Mouse (Mus musculus): Measurements from ENCODE around the gene Fsd1. TPM values are rescaled to one million over a fixed set of nuclear protein-coding genes. Genes with fewer than 3 reads are reported as not detected.

Fsd1 gene
- polyA plus RNA-seq, 1 experiment from 2014 or later: 0.69 TPM

DNA sequence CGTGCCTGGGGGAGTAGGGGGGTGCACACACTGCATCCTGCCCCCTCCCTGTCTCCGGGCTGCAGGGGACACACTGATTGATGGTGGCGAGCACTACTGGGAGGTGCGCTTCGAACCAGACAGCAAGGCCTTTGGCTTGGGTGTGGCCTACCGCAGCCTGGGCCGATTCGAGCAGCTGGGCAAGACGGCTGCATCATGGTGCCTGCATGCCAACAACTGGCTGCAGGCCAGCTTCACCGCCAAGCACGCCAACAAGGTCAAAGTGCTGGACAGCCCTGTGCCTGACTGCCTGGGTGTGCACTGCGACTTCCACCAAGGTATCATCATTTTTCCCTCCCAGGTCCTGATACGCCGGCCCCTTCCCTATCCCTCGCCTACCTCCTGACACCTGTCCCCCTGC, 9.7 kb downstream of the Fsd1 start:
- Histone ChIP-seq H3K4me2 (no peak overlapping the region), H3K36me3 (no peaks in the 10 kb centered on the region), H3K9me3 (replicated peaks) (no peaks in the 10 kb centered on the region), H3K27me3 (peaks cover 10% of the 10 kb centered on the region), H3K9ac (no peak overlapping the region), H3K27ac (no peak overlapping the region), H3K4me3 (replicated peaks) (no peak overlapping the region), H3K4me1 (replicated peaks) (peaks cover 8% of the 10 kb centered on the region; the same call in 1 of the 2 replicates)
- ATAC-seq (ENCODE audit: low read depth) (no peak), DNase-seq (no peak)
- WGBS (ENCODE audit: insufficient replicate concordance): 68% methylated on average over 15 of the region's 15 CpGs

GRCm38 (mm10) chr17:55999794-56000499, 13.6 kb downstream of the Fsd1 start:
- H3K36me3 ChIP-seq: no peaks in the 10 kb centered on the region
- H3K9ac ChIP-seq: no peak overlapping the region
- H3K4me2 ChIP-seq: peak overlapping the region; percentile 34; the same call in 1 of the 2 replicates
- no peak overlapping the region for H3K27ac ChIP-seq
- 9% methylated on average over 30 of the region's 30 CpGs for WGBS (ENCODE audit: insufficient replicate concordance)
- H3K27me3 ChIP-seq: peaks cover 23% of the 10 kb centered on the region
- peak; percentile 29; the same call in 1 of the 2 replicates for ATAC-seq (ENCODE audit: low read depth)
- no peaks in the 10 kb centered on the region for H3K9me3 ChIP-seq (replicated peaks)
- DNase-seq: no peak
- H3K4me1 ChIP-seq (replicated peaks): peaks cover 8% of the 10 kb centered on the region; the same call in 1 of the 2 replicates
- H3K4me3 ChIP-seq (replicated peaks): no peak overlapping the region

DNA sequence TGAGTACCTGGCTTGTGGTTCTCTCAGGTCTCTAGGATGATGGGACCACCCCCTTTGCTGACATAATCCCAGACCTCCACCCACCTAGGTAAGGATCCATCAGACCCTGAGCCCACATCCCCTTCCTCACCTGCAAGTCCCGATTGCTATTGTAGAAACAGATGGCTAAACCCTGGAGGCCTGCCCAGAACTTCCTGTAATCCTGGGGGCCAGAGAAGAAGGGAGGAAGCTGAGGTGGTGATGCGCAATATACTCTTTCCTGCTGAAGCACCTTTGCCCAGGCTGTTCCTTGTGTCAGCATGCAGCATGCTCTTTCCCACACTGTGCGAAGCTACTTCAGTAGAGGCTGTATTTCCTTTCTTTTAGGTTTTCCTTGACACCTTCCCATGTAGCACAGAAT, 16.7 kb downstream of the Fsd1 start:
- H3K4me2 ChIP-seq: no peak overlapping the region

GRCm38 (mm10) chr17:56005415-56006061, 19.2 kb downstream of the Fsd1 start, which contains the start of the genes Stap2 and Mpnd:
TSS of gene Stap2 (minus strand) at chr17:56005584.
TSS of gene Mpnd (plus strand) at chr17:56005711.
- peaks cover 38% of the 10 kb centered on the region for H3K4me1 ChIP-seq (replicated peaks)
- 19% methylated on average over 13 of the region's 13 CpGs for WGBS (ENCODE audit: insufficient replicate concordance)
- H3K27ac ChIP-seq: no peak within 1 kb of the TSS; the same call in 1 of the 2 replicates
- no peak for ATAC-seq (ENCODE audit: low read depth)
- no peak within 1 kb of the TSS for H3K9ac ChIP-seq
- no peaks in the 10 kb centered on the region for H3K9me3 ChIP-seq (replicated peaks)
- peaks cover 25% of the 10 kb centered on the region for H3K27me3 ChIP-seq
- no peak for DNase-seq
- 0 out of 2 replicates have a peak within 1 kb of the TSS, but pooled peaks have one; percentile 11 for H3K4me2 ChIP-seq
- no peaks in the 10 kb centered on the region for H3K36me3 ChIP-seq
- no peak within 1 kb of the TSS for H3K4me3 ChIP-seq (replicated peaks)

More for the DNA sequence above, 16.7 kb downstream of the Fsd1 start:
- Histone ChIP-seq H3K27me3 (peaks cover 28% of the 10 kb centered on the region), H3K9ac (no peak overlapping the region), H3K4me3 (replicated peaks) (no peak overlapping the region), H3K27ac (no peak overlapping the region), H3K9me3 (replicated peaks) (no peaks in the 10 kb centered on the region), H3K4me1 (replicated peaks) (peaks cover 25% of the 10 kb centered on the region), H3K36me3 (no peaks in the 10 kb centered on the region)
- ATAC-seq (ENCODE audit: low read depth) (no peak), DNase-seq (no peak)
- WGBS (ENCODE audit: insufficient replicate concordance): 44% methylated on average over 3 of the region's 3 CpGs

DNA sequence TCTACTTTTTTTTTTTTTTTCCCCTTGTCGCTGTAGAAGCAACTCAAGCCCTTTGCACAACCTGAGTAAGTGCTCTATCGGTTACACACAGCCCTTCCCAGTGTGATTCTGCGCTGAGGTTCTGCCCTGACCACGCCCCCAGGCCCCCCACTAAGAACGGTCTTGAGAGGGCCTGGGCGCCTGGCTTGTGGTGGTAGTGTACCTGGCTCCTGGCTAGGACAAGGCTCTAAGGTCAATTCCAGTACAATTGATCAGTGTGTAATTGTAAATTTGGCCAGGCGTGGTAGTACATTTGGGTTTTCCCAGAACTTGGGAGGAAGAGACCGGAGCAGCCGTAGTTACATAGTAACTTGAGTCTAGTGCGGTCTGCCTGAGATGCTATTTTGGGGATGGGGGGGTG, 20.6 kb downstream of the Fsd1 start:
- no peak for DNase-seq
- no peak overlapping the region for H3K4me3 ChIP-seq (replicated peaks)
- H3K4me2 ChIP-seq: no peak overlapping the region

DNA sequence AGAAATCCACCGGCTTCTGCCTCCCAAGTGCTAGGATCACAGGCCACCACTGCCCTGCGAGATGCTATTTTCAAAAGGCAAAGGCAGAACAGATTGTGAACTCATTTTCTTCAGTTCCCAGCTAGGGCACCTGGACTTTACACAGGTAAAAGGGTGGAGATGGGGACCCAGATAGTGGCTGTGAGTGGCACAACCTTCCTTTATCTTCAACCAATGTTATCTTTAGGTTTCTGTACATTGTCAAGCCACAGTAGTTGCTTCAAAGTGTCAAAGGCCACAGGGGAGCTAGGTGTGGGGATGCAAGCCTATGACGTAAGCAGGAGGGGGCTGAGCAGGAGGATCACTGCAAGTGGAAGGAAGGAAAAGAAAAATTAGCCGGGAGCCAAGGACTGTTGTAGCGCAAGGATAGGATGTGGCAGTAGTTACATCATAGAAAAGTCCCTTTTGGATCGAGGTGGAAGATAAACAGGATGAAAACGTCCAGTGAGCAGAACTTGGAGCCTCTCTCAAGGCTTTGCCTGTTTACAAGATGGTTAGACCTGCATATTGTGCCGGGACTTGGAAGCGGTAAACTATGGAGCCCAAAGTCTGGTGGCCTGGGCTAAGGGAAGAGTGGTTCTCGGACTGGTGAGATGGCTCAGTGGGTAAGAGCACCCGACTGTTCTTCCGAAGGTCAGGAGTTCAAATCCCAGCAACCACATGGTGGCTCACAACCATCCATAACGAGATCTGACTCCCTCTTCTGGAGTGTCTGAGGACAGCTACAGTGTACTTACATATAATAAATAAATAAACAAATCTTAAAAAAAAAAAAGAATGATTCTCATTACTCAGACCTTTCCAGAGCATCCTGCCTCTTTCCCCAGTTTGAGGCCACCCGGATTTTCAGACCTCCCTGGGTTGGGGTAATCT, 21.4 kb downstream of the Fsd1 start:
- Histone ChIP-seq H3K27ac (peak overlapping the region; percentile 74), H3K4me3 (replicated peaks) (peak overlapping the region; percentile 77; the same call in 1 of the 2 replicates), H3K9ac (no peak overlapping the region), H3K9me3 (replicated peaks) (no peaks in the 10 kb centered on the region), H3K36me3 (no peaks in the 10 kb centered on the region), H3K4me2 (peak overlapping the region; percentile 97), H3K4me1 (replicated peaks) (peaks cover 42% of the 10 kb centered on the region), H3K27me3 (peaks cover 16% of the 10 kb centered on the region)
- DNase-seq (no peak), ATAC-seq (ENCODE audit: low read depth) (0 out of 2 replicates have a peak, but pooled peaks have one; percentile 0)
- WGBS (ENCODE audit: insufficient replicate concordance): 38% methylated on average over 14 of the region's 14 CpGs

More for the DNA sequence above, 20.6 kb downstream of the Fsd1 start:
- Histone ChIP-seq H3K36me3 (no peaks in the 10 kb centered on the region), H3K9ac (no peak overlapping the region), H3K27ac (peak overlapping the region; percentile 74), H3K9me3 (replicated peaks) (no peaks in the 10 kb centered on the region), H3K27me3 (peaks cover 18% of the 10 kb centered on the region), H3K4me1 (replicated peaks) (peaks cover 42% of the 10 kb centered on the region)
- 60% methylated on average over 10 of the region's 10 CpGs for WGBS (ENCODE audit: insufficient replicate concordance)
- ATAC-seq (ENCODE audit: low read depth): no peak

- H3K4me3 ChIP-seq (replicated peaks): peak overlapping the region; percentile 77
- peak overlapping the region; percentile 81 for H3K27ac ChIP-seq
- H3K4me1 ChIP-seq (replicated peaks): peaks cover 42% of the 10 kb centered on the region
- H3K9ac ChIP-seq: peak overlapping the region; percentile 75
- ATAC-seq (ENCODE audit: low read depth): peak; percentile 83
- H3K9me3 ChIP-seq (replicated peaks): no peaks in the 10 kb centered on the region
- H3K4me2 ChIP-seq: peak overlapping the region; percentile 97
- peak; percentile 87 for DNase-seq
- H3K27me3 ChIP-seq: peaks cover 8% of the 10 kb centered on the region
- 0 out of 2 replicates have a peak, but pooled peaks cover 4% of the 10 kb centered on the region for H3K36me3 ChIP-seq
- WGBS (ENCODE audit: insufficient replicate concordance): under 1% methylated on average over 21 of the region's 21 CpGs
Measured at GRCm38 (mm10) chr17:56008356-56009087, 22.2 kb downstream of the Fsd1 start.

DNA sequence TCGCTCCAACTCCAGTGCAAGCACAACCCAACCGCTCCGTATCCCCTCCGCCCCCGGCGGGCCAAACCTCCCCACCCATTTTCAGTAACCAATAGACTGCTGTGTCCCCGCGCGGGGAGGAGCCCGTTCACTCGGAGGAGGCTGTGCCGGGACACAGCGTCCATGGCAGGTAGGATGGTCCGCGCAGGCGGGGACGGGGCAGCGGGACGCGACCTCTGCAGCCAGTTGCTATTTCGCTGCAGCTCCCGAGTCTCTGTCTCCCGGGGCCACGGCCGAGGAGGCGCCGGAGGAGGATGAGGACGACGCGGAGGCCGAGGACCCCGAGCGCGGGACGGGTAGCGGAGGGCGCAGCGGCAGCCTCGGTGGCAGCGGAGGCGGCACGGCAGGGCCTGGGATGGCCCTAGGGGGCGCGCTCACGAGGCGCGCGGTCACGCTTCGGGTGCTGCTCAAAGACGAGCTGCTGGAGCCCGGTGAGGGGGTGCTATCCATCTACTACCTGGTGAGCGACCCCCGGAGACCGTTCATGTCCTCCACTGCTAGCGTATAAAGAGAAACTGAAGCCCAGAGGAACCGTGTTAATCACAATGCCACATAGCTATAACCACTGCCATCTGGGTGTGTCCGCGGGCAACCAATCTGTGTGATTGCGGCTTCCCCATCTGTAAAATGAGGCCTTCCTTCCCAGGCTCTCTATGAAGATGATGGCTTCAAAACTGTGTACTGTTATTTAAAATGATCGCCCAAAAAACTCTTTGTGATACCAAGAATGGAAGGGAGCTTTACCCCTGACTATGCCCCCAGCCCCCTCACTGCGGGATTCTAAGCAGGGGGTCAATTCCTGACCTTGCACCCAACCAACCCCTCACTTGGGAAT, 23.0 kb downstream of the Fsd1 start:
- 1% methylated on average over 62 of the region's 62 CpGs for WGBS (ENCODE audit: insufficient replicate concordance)
- peak overlapping the region; percentile 77 for H3K4me3 ChIP-seq (replicated peaks)
- ATAC-seq (ENCODE audit: low read depth) (peak; percentile 90), DNase-seq (peak; percentile 89)
- peaks cover 8% of the 10 kb centered on the region for H3K27me3 ChIP-seq
- H3K36me3 ChIP-seq: 0 out of 2 replicates have a peak, but pooled peaks cover 6% of the 10 kb centered on the region
- H3K9ac ChIP-seq: peak overlapping the region; percentile 75
- H3K27ac ChIP-seq: peak overlapping the region; percentile 81
- H3K9me3 ChIP-seq (replicated peaks): no peaks in the 10 kb centered on the region
- H3K4me1 ChIP-seq (replicated peaks): peaks cover 42% of the 10 kb centered on the region
- H3K4me2 ChIP-seq: peak overlapping the region; percentile 97

- Histone ChIP-seq H3K27me3 (peaks cover 8% of the 10 kb centered on the region), H3K27ac (no peak overlapping the region), H3K4me3 (replicated peaks) (peak overlapping the region; percentile 77), H3K4me2 (peak overlapping the region; percentile 97), H3K9me3 (replicated peaks) (no peaks in the 10 kb centered on the region), H3K36me3 (peaks cover 9% of the 10 kb centered on the region; the same call in 1 of the 2 replicates), H3K4me1 (replicated peaks) (peaks cover 42% of the 10 kb centered on the region), H3K9ac (peak overlapping the region; percentile 75)
- WGBS (ENCODE audit: insufficient replicate concordance): 56% methylated on average over 2 of the region's 2 CpGs
- ATAC-seq (ENCODE audit: low read depth) (no peak), DNase-seq (no peak)
Measured at GRCm38 (mm10) chr17:56009962-56010240, 23.6 kb downstream of the Fsd1 start.

DNA sequence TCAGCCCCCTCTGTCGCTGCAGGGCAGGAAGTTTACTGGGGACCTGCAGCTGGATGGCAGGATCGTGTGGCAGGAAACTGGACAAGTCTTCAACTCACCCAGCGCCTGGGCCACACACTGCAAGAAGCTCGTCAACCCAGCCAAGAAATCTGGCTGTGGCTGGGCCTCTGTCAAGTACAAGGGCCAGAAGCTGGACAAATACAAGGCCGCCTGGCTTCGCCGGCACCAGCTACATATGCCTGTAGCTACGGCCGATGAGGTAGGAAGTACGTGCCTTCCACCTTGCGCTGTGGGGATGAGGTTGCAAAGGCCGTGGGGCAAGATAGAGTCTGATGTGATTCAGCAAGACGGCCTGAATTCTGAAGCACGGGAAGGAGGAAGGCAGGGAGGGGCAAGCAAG, 23.9 kb downstream of the Fsd1 start:
- H3K27me3 ChIP-seq: peaks cover 6% of the 10 kb centered on the region
- peaks cover 42% of the 10 kb centered on the region for H3K4me1 ChIP-seq (replicated peaks)
- WGBS (ENCODE audit: insufficient replicate concordance): 61% methylated on average over 14 of the region's 14 CpGs
- no peak for DNase-seq
- ATAC-seq (ENCODE audit: low read depth): no peak
- H3K9ac ChIP-seq: no peak overlapping the region
- peak overlapping the region; percentile 77 for H3K4me3 ChIP-seq (replicated peaks)
- no peak overlapping the region for H3K27ac ChIP-seq
- no peaks in the 10 kb centered on the region for H3K9me3 ChIP-seq (replicated peaks)
- H3K36me3 ChIP-seq: peaks cover 12% of the 10 kb centered on the region
- H3K4me2 ChIP-seq: peak overlapping the region; percentile 97
